Mouse (Mus musculus): ENCODE results near the gene Satb2.
"Not testable (repeated sequence)": the region's sequence is repeated elsewhere in the genome, so short reads cannot be mapped to it uniquely, and the experiment has no call there.

Satb2 gene

GRCm38 (mm10) chr1:56822735-56823134 is 155.7 kb downstream of the Satb2 start:
- DNase-seq, result no peak

GRCm38 (mm10) chr1:56822025-56822424 is 156.4 kb downstream of the Satb2 start:
- no peak for DNase-seq

- DNase-seq, result no peak
These were observed 164.9 kb downstream of the Satb2 start for GRCm38 (mm10) chr1:56813506-56813905.

GRCm38 (mm10) chr1:56812961-56813360 is 165.5 kb downstream of the Satb2 start:
- DNase-seq, result no peak

GRCm38 (mm10) chr1:56811486-56811885 is 167.0 kb downstream of the Satb2 start:
- DNase-seq, result no peak

GRCm38 (mm10) chr1:56806006-56806405 is 172.4 kb downstream of the Satb2 start:
- no peak for DNase-seq

GRCm38 (mm10) chr1:56800611-56801010 is 177.8 kb downstream of the Satb2 start:
- no peak for DNase-seq

GRCm38 (mm10) chr1:56795016-56795608 is 183.3 kb downstream of the Satb2 start:
- DNase-seq, result no peak

- DNase-seq, result no peak
These were observed 188.8 kb downstream of the Satb2 start for GRCm38 (mm10) chr1:56789641-56790040.

GRCm38 (mm10) chr1:56782139-56782538 is 196.3 kb downstream of the Satb2 start:
- DNase-seq, result not testable (repeated sequence)

GRCm38 (mm10) chr1:56764205-56764604 is 214.2 kb downstream of the Satb2 start:
- DNase-seq, result no peak

GRCm38 (mm10) chr1:56761512-56761911 is 216.9 kb downstream of the Satb2 start:
- DNase-seq, result no peak

GRCm38 (mm10) chr1:56753283-56753682 is 225.2 kb downstream of the Satb2 start:
- no peak for DNase-seq

GRCm38 (mm10) chr1:56750693-56751092 is 227.8 kb downstream of the Satb2 start:
- no peak for DNase-seq

GRCm38 (mm10) chr1:56749629-56750311 is 228.7 kb downstream of the Satb2 start:
- DNase-seq, result no peak

- DNase-seq, result no peak
These were observed 229.5 kb downstream of the Satb2 start for GRCm38 (mm10) chr1:56748876-56749493.

Data from lung, postnatal 10 days (tissue).